Mouse (Mus musculus) G1E (cell line): ENCODE data around the gene Cyb5d1.

Experiments used
- CTCF ChIP-seq: IDR thresholded peaks from 2 replicates; pipeline ENCODE4 v1.5.1; 2012; ENCODE audit warnings: low read depth, low read length, inconsistent platforms, mixed read lengths
- POLR2AphosphoS5 ChIP-seq: IDR thresholded peaks from 2 replicates; pipeline ENCODE4 v1.6.1; 2012; ENCODE audit warnings: low read depth, low read length, inconsistent platforms; ENCODE audit not compliant: insufficient replicate concordance

DNA sequence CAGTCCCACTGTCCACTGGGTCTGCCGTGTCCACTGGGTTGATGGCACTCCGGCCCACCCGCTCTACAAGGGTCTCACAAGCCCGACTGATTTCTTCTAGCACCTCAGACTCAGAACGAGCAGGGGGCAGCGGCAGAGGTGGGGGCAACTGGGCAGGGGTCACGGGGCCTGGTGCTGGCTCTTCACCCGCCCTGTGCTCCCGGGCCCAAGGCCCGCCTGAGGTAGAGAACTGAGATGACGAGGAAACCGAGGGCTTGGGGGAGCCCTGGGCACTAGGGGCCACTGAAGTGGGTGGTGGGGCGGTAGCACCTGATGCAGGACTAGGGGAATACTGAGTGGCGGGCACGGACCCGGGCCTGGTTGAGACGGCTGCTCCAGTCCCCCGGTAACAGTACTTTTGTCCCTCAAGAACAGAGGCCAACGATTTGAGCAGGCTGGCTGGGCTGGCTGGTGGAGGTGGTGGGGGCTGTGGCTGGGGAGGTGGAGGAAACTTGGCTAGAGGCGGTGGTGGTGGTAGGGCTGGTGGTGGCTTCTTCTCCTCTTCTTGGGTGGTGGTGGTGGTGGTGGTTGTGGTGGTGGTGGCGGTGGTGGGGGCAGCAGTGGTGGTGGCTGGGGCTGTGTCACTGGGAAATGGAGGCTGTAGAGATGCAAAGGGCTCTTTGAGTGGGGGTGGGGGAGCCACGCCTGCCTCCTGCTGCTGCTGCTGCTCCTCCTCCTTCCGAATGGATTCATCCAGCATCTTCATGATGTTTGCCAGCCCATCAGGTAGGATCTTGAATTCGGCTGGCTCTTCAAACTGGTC lies 9.4 kb upstream of the Cyb5d1 start:
- TF ChIP-seq CTCF: no peak
- no peak for TF ChIP-seq POLR2AphosphoS5
